Mouse (Mus musculus) MEL (cell line): Measurements from ENCODE around the gene Hist1h2ae. TPM values are rescaled to one million over a fixed set of nuclear protein-coding genes. Genes with fewer than 3 reads are reported as not detected.

Source experiments
- DNase-seq: peaks from one replicate; pipeline ENCODE4 v3.0.0; 2011; ENCODE audit warnings: low read depth, low spot score
- H3K27ac ChIP-seq: 2 replicates; pipeline ENCODE4 v1.5.1; 2012; ENCODE audit warnings: low read depth, mild to moderate bottlenecking, control low read depth, low read length, moderate library complexity; ENCODE audit not compliant: control insufficient read depth
- H3K27me3 ChIP-seq, 2 experiments: fragments of 150-350 bp in 1 of 2; sonication (generic) in 1 of 2; 2 replicates each; pipeline ENCODE4 v1.6.1; 2012; ENCODE audit warnings: low read length in 2 of 2, mild to moderate bottlenecking in 2 of 2, improper control_type of control experiment in 1 of 2, moderate library complexity in 1 of 2; ENCODE audit not compliant: insufficient read depth in 2 of 2, control insufficient read depth in 1 of 2
- H3K36me3 ChIP-seq, 2 experiments: 2 replicates each; pipeline ENCODE4 v1.6.1; 2012 to 2014; ENCODE audit warnings: low read length in 2 of 2, improper control_type of control experiment in 1 of 2, inconsistent platforms in 1 of 2, mild to moderate bottlenecking in 1 of 2; ENCODE audit not compliant: insufficient read depth in 2 of 2, control insufficient read depth in 1 of 2
- H3K4me1 ChIP-seq, 2 experiments: fragments of 150-350 bp in 1 of 2; sonication (generic) in 1 of 2; 2 replicates each; pipeline ENCODE4 v1.6.1; 2012; ENCODE audit warnings: low read length in 2 of 2, improper control_type of control experiment in 1 of 2, mild to moderate bottlenecking in 1 of 2; ENCODE audit not compliant: insufficient read depth in 2 of 2, control insufficient read depth in 1 of 2
- H3K4me3 ChIP-seq, 2 experiments: fragments of 150-350 bp in 1 of 2; sonication (generic) in 1 of 2; 2 replicates each; pipeline ENCODE4 v1.5.1; 2012; ENCODE audit warnings: low read depth in 2 of 2, low read length in 2 of 2, mild to moderate bottlenecking in 2 of 2, moderate library complexity in 2 of 2, control low read depth in 1 of 2, improper control_type of control experiment in 1 of 2; ENCODE audit not compliant: control insufficient read depth in 1 of 2, insufficient read depth in 1 of 2
- H3K79me2 ChIP-seq: 2 replicates; pipeline ENCODE4 v1.6.1; 2012; ENCODE audit warnings: mild to moderate bottlenecking, low read length, moderate library complexity; ENCODE audit not compliant: control insufficient read depth, poor library complexity, insufficient read depth
- H3K9ac ChIP-seq: 2 replicates; pipeline ENCODE4 v1.6.1; 2012; ENCODE audit warnings: low read depth, mild to moderate bottlenecking, control low read depth, low read length, moderate library complexity; ENCODE audit not compliant: control insufficient read depth, poor library complexity, severe bottlenecking
- H3K9me3 ChIP-seq: fragments of 150-350 bp; sonication (generic); replicated peaks from 2 replicates; pipeline ENCODE4 v1.6.1; 2012; ENCODE audit warnings: mild to moderate bottlenecking, low read length, improper control_type of control experiment, moderate library complexity; ENCODE audit not compliant: insufficient read depth
- BHLHE40 ChIP-seq: IDR thresholded peaks from 2 replicates; pipeline ENCODE4 v1.6.1; 2012; ENCODE audit warnings: low read depth, mild to moderate bottlenecking, inconsistent platforms, low read length, improper control_type of control experiment, borderline replicate concordance
- CHD1 ChIP-seq: IDR thresholded peaks from 2 replicates; pipeline ENCODE4 v1.6.1; 2012; ENCODE audit warnings: low read depth, mild to moderate bottlenecking, inconsistent platforms, low read length, improper control_type of control experiment
- CHD2 ChIP-seq: IDR thresholded peaks from 2 replicates; pipeline ENCODE4 v1.6.1; 2011; ENCODE audit warnings: low read length, improper control_type of control experiment
- E2F4 ChIP-seq: IDR thresholded peaks from 2 replicates; pipeline ENCODE4 v1.6.1; 2011; ENCODE audit warnings: low read depth, low read length, improper control_type of control experiment, borderline replicate concordance
- ELF1 ChIP-seq: IDR thresholded peaks from 2 replicates; pipeline ENCODE4 v1.6.1; 2014; ENCODE audit warnings: low read depth, mild to moderate bottlenecking, inconsistent platforms, low read length, improper control_type of control experiment, moderate library complexity
- EP300 ChIP-seq, 2 experiments: IDR thresholded peaks; 2 replicates each; pipeline ENCODE4 v1.6.1; 2011; ENCODE audit warnings: improper control_type of control experiment in 2 of 2, low read length in 2 of 2, low read depth in 1 of 2, mild to moderate bottlenecking in 1 of 2
- ETS1 ChIP-seq: IDR thresholded peaks from 2 replicates; pipeline ENCODE4 v1.6.1; 2012; ENCODE audit warnings: low read depth, mild to moderate bottlenecking, inconsistent platforms, low read length, improper control_type of control experiment, moderate library complexity
- GABPA ChIP-seq: IDR thresholded peaks from 2 replicates; pipeline ENCODE4 v1.6.1; 2012; ENCODE audit warnings: low read depth, mild to moderate bottlenecking, inconsistent platforms, low read length, improper control_type of control experiment, moderate library complexity
- GATA1 ChIP-seq: IDR thresholded peaks from 2 replicates; pipeline ENCODE4 v1.6.1; 2011; ENCODE audit warnings: low read depth, low read length, improper control_type of control experiment
- HCFC1 ChIP-seq: IDR thresholded peaks from 2 replicates; pipeline ENCODE4 v1.6.1; 2012; ENCODE audit warnings: low read depth, mild to moderate bottlenecking, inconsistent platforms, low read length, improper control_type of control experiment, moderate library complexity
- JUND ChIP-seq: IDR thresholded peaks from 2 replicates; pipeline ENCODE4 v1.6.1; 2011; ENCODE audit warnings: low read depth, mild to moderate bottlenecking, improper control_type of control experiment, low read length
- MAX ChIP-seq: IDR thresholded peaks from 2 replicates; pipeline ENCODE4 v1.6.1; 2011; ENCODE audit warnings: low read length, improper control_type of control experiment
- MAZ ChIP-seq: IDR thresholded peaks from 2 replicates; pipeline ENCODE4 v1.6.1; 2012; ENCODE audit warnings: low read depth, mild to moderate bottlenecking, inconsistent platforms, low read length, improper control_type of control experiment
- MEF2A ChIP-seq: IDR thresholded peaks from 2 replicates; pipeline ENCODE4 v1.6.1; 2014; ENCODE audit warnings: low read depth, mild to moderate bottlenecking, inconsistent platforms, low read length, improper control_type of control experiment; ENCODE audit not compliant: poor library complexity, insufficient replicate concordance, severe bottlenecking; ENCODE audit errors: extremely low read depth
- MXI1 ChIP-seq: IDR thresholded peaks from 2 replicates; pipeline ENCODE4 v1.6.1; 2011; ENCODE audit warnings: mild to moderate bottlenecking, low read depth, low read length, improper control_type of control experiment
- MYB ChIP-seq: IDR thresholded peaks from 2 replicates; pipeline ENCODE4 v1.6.1; 2011; ENCODE audit warnings: mild to moderate bottlenecking, low read depth, low read length, improper control_type of control experiment
- MYC ChIP-seq: IDR thresholded peaks from 2 replicates; pipeline ENCODE4 v1.6.1; 2011; ENCODE audit warnings: low read depth, mild to moderate bottlenecking, low read length, improper control_type of control experiment, moderate library complexity
- NELFE ChIP-seq: IDR thresholded peaks from 2 replicates; pipeline ENCODE4 v1.6.1; 2011; ENCODE audit warnings: low read depth, low read length, improper control_type of control experiment
- NRF1 ChIP-seq: IDR thresholded peaks from 2 replicates; pipeline ENCODE4 v1.6.1; 2014; ENCODE audit warnings: low read depth, mild to moderate bottlenecking, inconsistent platforms, low read length, improper control_type of control experiment, moderate library complexity; ENCODE audit not compliant: poor library complexity, insufficient read depth, severe bottlenecking
- POLR2A ChIP-seq, 2 experiments: IDR thresholded peaks; 2 replicates each; pipeline ENCODE4 v1.6.1; 2011 to 2012; ENCODE audit warnings: low read length in 2 of 2, mild to moderate bottlenecking in 2 of 2, control low read depth in 1 of 2, improper control_type of control experiment in 1 of 2, low read depth in 1 of 2, moderate library complexity in 1 of 2; ENCODE audit not compliant: control insufficient read depth in 1 of 2, insufficient read depth in 1 of 2, poor library complexity in 1 of 2
- POLR2AphosphoS5 ChIP-seq: IDR thresholded peaks from 2 replicates; pipeline ENCODE4 v1.6.1; 2012; ENCODE audit warnings: low read depth, borderline replicate concordance, mild to moderate bottlenecking, inconsistent platforms, low read length, moderate library complexity, mixed read lengths
- RAD21 ChIP-seq: IDR thresholded peaks from 2 replicates; pipeline ENCODE4 v1.6.1; 2011; ENCODE audit warnings: mild to moderate bottlenecking, low read depth, low read length, improper control_type of control experiment
- RCOR1 ChIP-seq: IDR thresholded peaks from 2 replicates; pipeline ENCODE4 v1.6.1; 2012; ENCODE audit warnings: low read depth, mild to moderate bottlenecking, inconsistent platforms, low read length, improper control_type of control experiment
- SIN3A ChIP-seq: IDR thresholded peaks from 2 replicates; pipeline ENCODE4 v1.6.1; 2012; ENCODE audit warnings: low read length, improper control_type of control experiment, inconsistent platforms
- SMC3 ChIP-seq: IDR thresholded peaks from 2 replicates; pipeline ENCODE4 v1.6.1; 2011; ENCODE audit warnings: low read depth, low read length, improper control_type of control experiment
- TAL1 ChIP-seq: IDR thresholded peaks from 2 replicates; pipeline ENCODE4 v1.6.1; 2012; ENCODE audit warnings: mild to moderate bottlenecking, inconsistent platforms, low read length, moderate library complexity, mixed read lengths
- TBP ChIP-seq: IDR thresholded peaks from 2 replicates; pipeline ENCODE4 v1.8.0; 2011; ENCODE audit warnings: low read depth, low read length, improper control_type of control experiment
- TCF12 ChIP-seq: IDR thresholded peaks from 2 replicates; pipeline ENCODE4 v1.6.1; 2014; ENCODE audit warnings: low read depth, mild to moderate bottlenecking, inconsistent platforms, low read length, improper control_type of control experiment, moderate library complexity
- UBTF ChIP-seq: IDR thresholded peaks from 2 replicates; pipeline ENCODE4 v1.6.1; 2012; ENCODE audit warnings: low read depth, mild to moderate bottlenecking, inconsistent platforms, low read length, improper control_type of control experiment, moderate library complexity, borderline replicate concordance; ENCODE audit not compliant: insufficient read depth
- USF1 ChIP-seq: IDR thresholded peaks from 2 replicates; pipeline ENCODE4 v1.6.1; 2014; ENCODE audit warnings: low read depth, mild to moderate bottlenecking, inconsistent platforms, low read length, improper control_type of control experiment, moderate library complexity
- USF2 ChIP-seq, 2 experiments: IDR thresholded peaks; 2 replicates each; pipeline ENCODE4 v1.6.1; 2011 to 2012; ENCODE audit warnings: improper control_type of control experiment in 2 of 2, low read length in 2 of 2, borderline replicate concordance in 1 of 2, inconsistent platforms in 1 of 2, low read depth in 1 of 2, mild to moderate bottlenecking in 1 of 2; ENCODE audit not compliant: insufficient read depth in 1 of 2
- ZC3H11A ChIP-seq: IDR thresholded peaks from 2 replicates; pipeline ENCODE4 v1.6.1; 2012; ENCODE audit warnings: low read depth, mild to moderate bottlenecking, inconsistent platforms, low read length, improper control_type of control experiment
- ZKSCAN1 ChIP-seq: IDR thresholded peaks from 2 replicates; pipeline ENCODE4 v1.6.1; 2012; ENCODE audit warnings: low read depth, mild to moderate bottlenecking, inconsistent platforms, low read length, improper control_type of control experiment, moderate library complexity
- ZMIZ1 ChIP-seq: IDR thresholded peaks from 2 replicates; pipeline ENCODE4 v1.6.1; 2012; ENCODE audit warnings: low read depth, mild to moderate bottlenecking, inconsistent platforms, low read length, improper control_type of control experiment, moderate library complexity
- ZNF384 ChIP-seq: IDR thresholded peaks from 2 replicates; pipeline ENCODE4 v1.6.1; 2012; ENCODE audit warnings: low read depth, mild to moderate bottlenecking, inconsistent platforms, low read length, improper control_type of control experiment
- polyA plus RNA-seq, 2 experiments: library from polyadenylated mRNA; stranded (reverse) in 1 of 2; unstranded in 1 of 2; fragments of >175 nt in 1 of 2; fragments of >200 nt in 1 of 2; gene quantifications; 2 replicates each; pipeline versions ENCODE4 v1.2.1 to v1.2.4; 2012; ENCODE audit warnings: low replicate concordance in 2 of 2, low read depth in 1 of 2; ENCODE audit not compliant: insufficient read length in 2 of 2, insufficient read depth in 1 of 2, missing spikeins in 1 of 2
- total RNA-seq: library from RNA; depleted of rRNA; stranded (reverse); fragments of 300-350 nt; gene quantifications from 2 replicates; pipeline ENCODE4 v1.2.3, GENCODE M21; 2012

Hist1h2ae gene
- total and polyA plus RNA-seq, 3 experiments, result 3.3 to 560 TPM; not detected in 1

- H3K79me2 ChIP-seq, result no peaks in the 10 kb centered on the region
- H3K9ac ChIP-seq, result 0 out of 2 replicates have a peak overlapping the region, but pooled peaks have one; percentile 26
- H3K4me1 ChIP-seq, result peaks cover 15 to 32% of the 10 kb centered on the region in 2 experiments
- H3K9me3 ChIP-seq, result no peaks in the 10 kb centered on the region
- no peak overlapping the region for H3K27ac ChIP-seq
- TF ChIP-seq MXI1, result no peak
- peak; percentile 37; the same call in 1 of the 2 replicates for TF ChIP-seq ETS1
- TF ChIP-seq RCOR1, result 0 out of 2 replicates have a peak, but pooled peaks have one; percentile 11
- TF ChIP-seq TCF12, result peak; percentile 67
- no peak for TF ChIP-seq MYB
- TF ChIP-seq E2F4, result no peak
- no peak for TF ChIP-seq NRF1
- TF ChIP-seq ZC3H11A, result no peak
- TF ChIP-seq MAZ, result no peak
- TF ChIP-seq BHLHE40, result no peak
- TF ChIP-seq GATA1, result peak; percentile 38; the same call in 1 of the 2 replicates
- peak; percentile 88 for TF ChIP-seq TAL1
- TF ChIP-seq NELFE, result no peak
- no peak for TF ChIP-seq ELF1
- no peak for TF ChIP-seq CHD1
- TF ChIP-seq CHD2, result no peak
- no peak for TF ChIP-seq USF2 (IDR thresholded peaks at IDR 0.05; ENCODE audit: borderline replicate concordance in 1 of 2, insufficient read depth in 1 of 2, low read depth in 1 of 2, low read length in 2 of 2)
- TF ChIP-seq MYC, result no peak
- TF ChIP-seq HCFC1, result no peak
- no peak for TF ChIP-seq ZKSCAN1
- no peak for TF ChIP-seq USF1
- no peak for TF ChIP-seq RAD21
- no peak for TF ChIP-seq SMC3
- TF ChIP-seq MEF2A, result no peak
- TF ChIP-seq UBTF, result no peak
- TF ChIP-seq JUND, result no peak
- no peak for TF ChIP-seq TBP
- TF ChIP-seq POLR2AphosphoS5, result no peak
- no peak for TF ChIP-seq MAX
- no peak for TF ChIP-seq GABPA
- no peak for TF ChIP-seq SIN3A
- TF ChIP-seq EP300 (IDR thresholded peaks at IDR 0.05; ENCODE audit: low read depth in 1 of 2, low read length in 2 of 2), result peak; percentile 26 to 74; a peak in 3 of 4 replicates
- no peak for TF ChIP-seq ZNF384
- TF ChIP-seq ZMIZ1, result no peak
- TF ChIP-seq POLR2A (IDR thresholded peaks at IDR 0.05; ENCODE audit: control insufficient read depth in 1 of 2, insufficient read depth in 1 of 2, low read depth in 1 of 2, low read length in 2 of 2, poor library complexity in 1 of 2), result no peak
- no peak overlapping the region for H3K4me3 ChIP-seq
- DNase-seq, result peak; percentile 49
- H3K27me3 ChIP-seq, result no peaks in the 10 kb centered on the region
- peaks cover 0 to 32% of the 10 kb centered on the region in 2 experiments; a peak in 2 of 4 replicates for H3K36me3 ChIP-seq
Observed at GRCm38 (mm10) chr13:23595622-23596372, 24.8 kb upstream of the Hist1h2ae start.
